Mouse (Mus musculus): Measurements from ENCODE around the gene Col9a2.

DNA sequence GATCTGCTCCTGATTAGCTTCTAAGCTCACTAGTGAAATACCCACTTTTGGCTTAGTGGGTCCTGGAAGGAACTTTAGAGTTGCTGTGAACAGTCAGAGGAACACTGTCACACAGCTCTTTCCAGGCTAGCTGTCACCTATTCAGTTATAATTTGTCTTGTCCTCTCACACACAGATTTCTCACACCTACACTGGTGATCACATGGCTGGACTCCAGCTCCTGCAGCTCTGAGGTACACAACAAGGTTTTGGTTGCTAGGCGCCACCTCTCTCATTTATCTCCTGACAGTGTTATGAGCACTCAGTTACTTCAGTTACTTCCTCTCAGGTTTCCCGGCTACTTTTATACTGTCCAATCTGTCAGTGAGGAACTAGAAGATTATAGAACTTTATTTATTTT lies 26.2 kb downstream of the Col9a2 start:
- TF ChIP-seq CTCF (IDR thresholded peaks at IDR 0.05), result no peak
- no peak for TF ChIP-seq EP300 (IDR thresholded peaks at IDR 0.05)
